In the genomic region with DNA sequence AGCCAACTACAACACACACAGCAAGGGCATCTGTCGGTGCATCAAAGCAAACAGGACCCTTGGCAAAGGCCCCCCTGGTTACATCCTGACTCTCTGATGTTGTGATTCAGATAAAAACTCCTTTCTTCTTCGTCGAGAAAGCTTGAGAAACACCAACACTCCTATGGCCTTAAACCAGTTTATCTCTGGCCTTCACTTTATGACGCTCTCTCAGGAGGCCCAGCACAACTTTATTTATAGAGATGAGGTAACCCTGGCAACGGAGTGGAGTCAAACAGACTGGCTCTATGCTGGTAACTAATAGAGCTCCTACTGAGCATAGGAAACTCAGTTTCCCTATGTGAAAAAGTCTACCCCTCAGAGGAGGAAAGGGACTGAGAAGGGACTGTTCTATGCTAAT, we compare ENCODE assay signal across 15 mouse cellular contexts.
DNase-seq lines count a peak whose midpoint lies in the region; ATAC-seq lines count a peak whose summit lies in the region.
"Had no signal": no experiment of that assay in that cellular context is flagged by ENCODE, and none has a peak within 500 bp of the region (broad histone marks: within the 10 kb centered on the region; RNA-seq: fewer than 3 reads in every experiment).

No protein-coding gene starts in this region.

- no peaks in the 10 kb centered on the region for H3K9me3 ChIP-seq in midbrain, embryonic 11.5 days (ENCODE audit: control insufficient read depth, low read length)
- H3K9me3 ChIP-seq in midbrain, embryonic 13.5 days: no peaks in the 10 kb centered on the region
- H3K9me3 ChIP-seq in kidney, embryonic 14.5 days (ENCODE audit: control insufficient read depth, low read length): no peaks in the 10 kb centered on the region
- H3K9me3 ChIP-seq: forebrain, embryonic 12.5 days; hindbrain, embryonic 15.5 days; liver, embryonic 12.5 days had no signal

- 59% methylated on average over 5 of the region's 5 CpGs for WGBS in midbrain, embryonic 11.5 days
- WGBS in midbrain, embryonic 13.5 days: 49% methylated on average over 5 of the region's 5 CpGs
- WGBS in kidney, embryonic 14.5 days: 29% methylated on average over 5 of the region's 5 CpGs

- intact Hi-C loops in heart, postnatal 36 days (cut with DNase I): no loop called here

- H3K4me3 ChIP-seq in midbrain, embryonic 11.5 days (ENCODE audit: low read depth, low read length): no peak overlapping the region
- no peak overlapping the region for H3K4me3 ChIP-seq in midbrain, embryonic 13.5 days (replicated peaks)
- H3K4me3 ChIP-seq in kidney, embryonic 14.5 days (ENCODE audit: low read length): no peak overlapping the region
- H3K4me3 ChIP-seq: forebrain, embryonic 12.5 days; hindbrain, embryonic 15.5 days; left cerebral cortex, adult 2 months; liver, embryonic 12.5 days had no signal

- H3K36me3 ChIP-seq in midbrain, embryonic 11.5 days (ENCODE audit: control insufficient read depth, insufficient read depth, low read length): no peaks in the 10 kb centered on the region
- H3K36me3 ChIP-seq in midbrain, embryonic 13.5 days: no peaks in the 10 kb centered on the region
- no peaks in the 10 kb centered on the region for H3K36me3 ChIP-seq in kidney, embryonic 14.5 days (ENCODE audit: control insufficient read depth, insufficient read depth, low read length)
- H3K36me3 ChIP-seq: forebrain, embryonic 12.5 days; hindbrain, embryonic 15.5 days; liver, embryonic 12.5 days had no signal

- no peak for ATAC-seq in midbrain, embryonic 11.5 days (ENCODE audit: low FRiP score)
- no peak for ATAC-seq in midbrain, embryonic 13.5 days
- no peak for ATAC-seq in kidney, embryonic 14.5 days (ENCODE audit: low FRiP score, low TSS enrichment)
- ATAC-seq: liver, embryonic 12.5 days had no signal

- no peaks in the 10 kb centered on the region for H3K4me1 ChIP-seq in midbrain, embryonic 11.5 days (ENCODE audit: control insufficient read depth, insufficient read depth, low read length)
- 0 out of 2 replicates have a peak, but pooled peaks cover 3% of the 10 kb centered on the region for H3K4me1 ChIP-seq in midbrain, embryonic 13.5 days (replicated peaks)
- H3K4me1 ChIP-seq in kidney, embryonic 14.5 days (ENCODE audit: control insufficient read depth, insufficient read depth, low read length): no peaks in the 10 kb centered on the region
- H3K4me1 ChIP-seq: forebrain, embryonic 12.5 days; liver, embryonic 12.5 days had no signal

- H3K9ac ChIP-seq in midbrain, embryonic 11.5 days (ENCODE audit: low read length): no peak overlapping the region
- no peak overlapping the region for H3K9ac ChIP-seq in midbrain, embryonic 13.5 days (replicated peaks)
- no peak overlapping the region for H3K9ac ChIP-seq in kidney, embryonic 14.5 days (ENCODE audit: low read depth, low read length)
- H3K9ac ChIP-seq: forebrain, embryonic 12.5 days; hindbrain, embryonic 15.5 days; liver, embryonic 12.5 days had no signal

- H3K27ac ChIP-seq in midbrain, embryonic 11.5 days (ENCODE audit: low read depth, low read length): no peak overlapping the region
- no peak overlapping the region for H3K27ac ChIP-seq in midbrain, embryonic 13.5 days
- no peak overlapping the region for H3K27ac ChIP-seq in kidney, embryonic 14.5 days (ENCODE audit: low read depth, low read length)
- H3K27ac ChIP-seq: forebrain, embryonic 12.5 days; hindbrain, embryonic 15.5 days; kidney, postnatal 0 days; left cerebral cortex, adult 2 months; liver, embryonic 12.5 days had no signal

- no peak overlapping the region for H3K4me2 ChIP-seq in midbrain, embryonic 11.5 days
- no peak overlapping the region for H3K4me2 ChIP-seq in midbrain, embryonic 13.5 days (replicated peaks)
- H3K4me2 ChIP-seq in kidney, embryonic 14.5 days (replicated peaks; ENCODE audit: low read depth, low read length): no peak overlapping the region
- H3K4me2 ChIP-seq: forebrain, embryonic 12.5 days; hindbrain, embryonic 15.5 days; liver, embryonic 12.5 days had no signal

- no peaks in the 10 kb centered on the region for H3K27me3 ChIP-seq in midbrain, embryonic 11.5 days (ENCODE audit: control insufficient read depth, insufficient read depth, low read length)
- no peaks in the 10 kb centered on the region for H3K27me3 ChIP-seq in midbrain, embryonic 13.5 days
- H3K27me3 ChIP-seq in kidney, embryonic 14.5 days (ENCODE audit: control insufficient read depth, insufficient read depth, low read length): no peaks in the 10 kb centered on the region
- H3K27me3 ChIP-seq: forebrain, embryonic 12.5 days; hindbrain, embryonic 15.5 days; liver, embryonic 12.5 days had no signal

- peak; percentile 5 for DNase-seq in heart, adult 18-20 months
- no peak for DNase-seq in heart, postnatal 36 days
- DNase-seq in midbrain, embryonic 11.5 days (ENCODE audit: low spot score, missing footprints): peak; percentile 31
- DNase-seq in adrenal gland, postnatal 10 days: peak; percentile 62
- DNase-seq in layer of hippocampus, adult 18-20 months (ENCODE audit: low spot score in 2 of 2): peak; percentile 6 to 40
- DNase-seq in thymus, postnatal 14 days: no peak
- DNase-seq: cerebellum, postnatal 36 days; lung, postnatal 14 days had no signal

Comparison
In these comparisons a context has a peak if more than half of its experiments do, and no peak if none do; other contexts are left out.
1. DNase-seq: peak in heart, adult 18-20 months (2 of 2), midbrain, embryonic 11.5 days (single experiment), adrenal gland, postnatal 10 days (single experiment) and layer of hippocampus, adult 18-20 months (2 of 2); none in heart, postnatal 36 days (0 of 2) and thymus, postnatal 14 days (single experiment).